Mouse (Mus musculus): ENCODE results near the gene Wipi1. TPM values are rescaled to one million over a fixed set of nuclear protein-coding genes. Genes with fewer than 3 reads are reported as not detected.
"Not testable (repeated sequence)": the region's sequence is repeated elsewhere in the genome, so short reads cannot be mapped to it uniquely, and the experiment has no call there.

The Wipi1 gene
- polyA plus RNA-seq (2014; fragmentation: Nextera tagmentation; extraction: Ambion mirVana), result 9.6 and 13.2 TPM in 2 replicates

DNA sequence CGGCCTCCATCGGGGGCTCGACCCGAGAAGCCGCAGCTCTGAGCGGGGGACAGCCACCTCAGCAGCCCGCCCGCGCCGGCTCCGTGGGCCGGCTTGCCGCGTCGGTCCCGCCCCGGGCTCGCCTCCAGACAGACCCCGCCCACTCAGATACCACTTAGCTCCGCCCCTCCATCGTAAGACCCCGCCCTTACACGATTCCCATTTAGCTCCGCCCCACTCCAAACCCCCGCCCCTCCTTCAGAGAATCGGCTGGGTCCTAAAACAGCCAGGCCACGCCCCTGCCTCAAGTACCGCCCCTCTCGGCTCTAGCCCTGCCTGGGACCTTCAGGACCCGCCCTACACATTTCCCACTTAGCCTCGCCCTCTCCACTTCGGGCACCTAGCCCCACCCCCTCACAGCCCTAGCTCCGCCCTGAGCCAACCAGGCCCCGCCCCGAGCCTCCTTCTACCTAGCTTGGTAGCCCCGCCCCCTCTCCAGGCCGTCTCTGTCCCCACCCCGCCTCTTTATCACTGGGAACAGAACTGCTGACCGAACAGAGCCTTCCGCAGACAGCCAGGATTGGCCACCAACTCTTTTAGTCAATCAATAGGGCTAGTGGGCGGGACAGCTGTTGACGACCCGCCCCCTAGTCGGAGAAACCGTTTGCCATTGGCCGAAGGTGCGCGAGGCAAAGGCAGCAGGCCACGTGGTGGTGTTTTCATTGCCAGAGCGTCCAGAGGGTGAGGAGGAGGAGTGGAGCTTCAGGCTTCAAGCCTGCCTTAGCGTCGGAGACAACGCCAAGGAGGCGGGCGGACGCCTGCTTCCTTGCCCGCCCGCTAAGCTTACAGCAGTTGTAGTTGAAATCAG is at the start of gene Wipi1:
Gene Wipi1, minus strand, starts transcription at position 665 of the 847 bp plus-strand sequence.
- peak within 1 kb of the TSS; percentile 84 for H3K4me2 ChIP-seq (ENCODE audit: low read depth, low read length)
- H3K27ac ChIP-seq (ENCODE audit: low read depth, low read length), result peak within 1 kb of the TSS; percentile 69
- H3K9me3 ChIP-seq (ENCODE audit: control insufficient read depth, low read length), result no peaks in the 10 kb centered on the region
- H3K4me1 ChIP-seq (ENCODE audit: control insufficient read depth, insufficient read depth, low read length), result peaks cover 4% of the 10 kb centered on the region; the same call in 1 of the 2 replicates
- no peaks in the 10 kb centered on the region for H3K36me3 ChIP-seq (ENCODE audit: control insufficient read depth, insufficient read depth, low read length)
- WGBS, result under 1% methylated on average over 58 of the region's 58 CpGs
- H3K4me3 ChIP-seq (ENCODE audit: low read depth, low read length), result peak within 1 kb of the TSS; percentile 64
- H3K9ac ChIP-seq (replicated peaks; ENCODE audit: low read depth, low read length), result peak within 1 kb of the TSS; percentile 62
- H3K27me3 ChIP-seq (ENCODE audit: control insufficient read depth, insufficient read depth, low read length), result no peaks in the 10 kb centered on the region
- peak; percentile 96 for ATAC-seq (ENCODE audit: low read depth)

DNA sequence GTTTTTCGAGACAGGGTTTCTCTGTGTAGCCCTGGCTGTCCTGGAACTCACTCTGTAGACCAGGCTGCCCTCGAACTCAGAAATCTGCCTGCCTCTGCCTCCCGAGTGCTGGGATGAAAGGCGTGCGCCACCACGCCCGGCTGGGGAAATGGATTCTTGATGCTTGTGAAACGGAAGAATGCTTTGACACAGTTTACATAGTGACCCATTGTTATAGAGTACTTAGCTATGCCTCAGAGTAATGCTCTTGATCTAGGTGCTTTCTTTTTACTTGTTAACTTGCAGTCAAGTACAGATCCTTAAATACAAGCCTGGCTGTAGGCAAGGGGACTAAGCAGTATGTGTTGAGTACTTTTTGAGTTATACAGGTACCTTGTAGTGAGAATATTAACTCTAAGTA is 48.8 kb upstream of the Wipi1 start:
- not testable (repeated sequence) for H3K9me3 ChIP-seq (ENCODE audit: control insufficient read depth, low read length); H3K4me2 ChIP-seq (ENCODE audit: low read depth, low read length); ATAC-seq (ENCODE audit: low read depth); H3K27ac ChIP-seq (ENCODE audit: low read depth, low read length); H3K27me3 ChIP-seq (ENCODE audit: control insufficient read depth, insufficient read depth, low read length); H3K9ac ChIP-seq (replicated peaks; ENCODE audit: low read depth, low read length); H3K4me1 ChIP-seq (ENCODE audit: control insufficient read depth, insufficient read depth, low read length); H3K4me3 ChIP-seq (ENCODE audit: low read depth, low read length)
- peaks cover 53% of the 10 kb centered on the region for H3K36me3 ChIP-seq (ENCODE audit: control insufficient read depth, insufficient read depth, low read length)
- 87% methylated on average over 8 of the region's 8 CpGs for WGBS

DNA sequence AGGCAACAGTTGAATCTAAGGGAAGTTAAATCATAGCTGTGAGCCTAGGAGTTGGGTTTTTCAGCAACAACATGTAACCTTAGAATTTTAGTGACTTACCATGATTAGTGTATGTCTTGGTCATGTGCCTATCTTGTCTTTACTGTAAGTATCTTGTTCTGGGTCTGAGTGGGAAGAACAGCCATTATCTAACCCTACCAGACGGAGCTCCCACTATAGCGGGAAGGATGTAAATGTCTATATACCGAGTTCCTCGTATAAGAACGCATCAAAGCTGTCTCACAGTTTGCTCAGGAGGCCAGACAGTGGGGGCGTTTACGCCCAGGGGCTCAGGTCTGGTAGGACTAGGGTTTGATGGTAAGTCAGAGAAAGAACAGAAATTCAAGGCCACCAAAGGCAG is 44.5 kb upstream of the Wipi1 start:
- Histone ChIP-seq H3K9ac (replicated peaks; ENCODE audit: low read depth, low read length) (no peak overlapping the region), H3K4me2 (ENCODE audit: low read depth, low read length) (no peak overlapping the region), H3K4me1 (ENCODE audit: control insufficient read depth, insufficient read depth, low read length) (peaks cover 21% of the 10 kb centered on the region), H3K4me3 (ENCODE audit: low read depth, low read length) (no peak overlapping the region), H3K9me3 (ENCODE audit: control insufficient read depth, low read length) (no peaks in the 10 kb centered on the region), H3K36me3 (ENCODE audit: control insufficient read depth, insufficient read depth, low read length) (peaks cover 24% of the 10 kb centered on the region), H3K27me3 (ENCODE audit: control insufficient read depth, insufficient read depth, low read length) (no peaks in the 10 kb centered on the region), H3K27ac (ENCODE audit: low read depth, low read length) (no peak overlapping the region)
- 95% methylated on average over 7 of the region's 7 CpGs for WGBS
- ATAC-seq (ENCODE audit: low read depth), result no peak

DNA sequence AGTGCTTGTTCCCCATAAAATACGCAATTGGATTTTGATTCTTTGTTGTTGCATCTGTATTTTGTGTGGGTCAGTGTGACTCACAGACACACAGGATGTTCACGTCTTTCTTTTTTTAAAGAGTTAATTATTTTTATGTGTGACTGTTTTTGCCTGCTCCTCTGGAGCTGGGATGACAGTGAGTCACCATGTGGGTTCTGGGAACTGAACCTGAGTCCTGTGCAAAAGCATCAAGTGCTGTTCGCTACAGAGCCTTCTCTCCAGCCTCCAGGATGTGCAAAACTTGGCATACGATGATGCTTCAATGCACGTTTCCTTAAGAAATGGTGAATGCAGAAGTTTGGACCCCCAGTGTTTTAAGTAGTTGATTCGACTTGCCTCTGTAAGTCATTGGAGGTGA is 42.8 kb upstream of the Wipi1 start:
- 88% methylated on average over 6 of the region's 6 CpGs for WGBS

DNA sequence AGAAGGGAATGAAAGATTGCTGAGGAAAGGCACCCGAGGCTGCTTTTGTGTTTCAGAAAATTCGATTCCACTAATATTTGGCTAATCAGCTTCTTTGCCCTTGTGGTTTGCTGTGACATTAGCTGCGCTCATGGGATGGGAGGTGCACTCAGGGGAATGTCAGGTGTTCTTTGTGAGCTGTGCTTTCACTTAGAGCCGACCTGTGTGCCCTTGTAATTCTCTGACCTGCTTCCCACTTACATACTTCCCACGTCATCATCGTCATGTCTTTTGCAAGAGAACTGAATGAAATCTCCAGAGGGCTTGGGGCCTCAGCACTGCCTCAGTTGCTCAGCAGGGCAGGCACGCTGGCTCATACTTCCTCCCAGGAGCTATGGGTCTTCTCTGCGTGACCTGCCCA is 41.4 kb upstream of the Wipi1 start:
- H3K36me3 ChIP-seq (ENCODE audit: control insufficient read depth, insufficient read depth, low read length), result peaks cover 14% of the 10 kb centered on the region
- H3K9me3 ChIP-seq (ENCODE audit: control insufficient read depth, low read length), result no peaks in the 10 kb centered on the region
- no peaks in the 10 kb centered on the region for H3K27me3 ChIP-seq (ENCODE audit: control insufficient read depth, insufficient read depth, low read length)
- H3K4me3 ChIP-seq (ENCODE audit: low read depth, low read length), result peak overlapping the region; percentile 93; the same call in 1 of the 2 replicates
- no peak for ATAC-seq (ENCODE audit: low read depth)
- peaks cover 26% of the 10 kb centered on the region for H3K4me1 ChIP-seq (ENCODE audit: control insufficient read depth, insufficient read depth, low read length)
- H3K27ac ChIP-seq (ENCODE audit: low read depth, low read length), result no peak overlapping the region; the same call in 1 of the 2 replicates
- WGBS, result 62% methylated on average over 8 of the region's 8 CpGs
- H3K4me2 ChIP-seq (ENCODE audit: low read depth, low read length), result peak overlapping the region; percentile 92
- H3K9ac ChIP-seq (replicated peaks; ENCODE audit: low read depth, low read length), result 0 out of 2 replicates have a peak overlapping the region, but pooled peaks have one; percentile 8

More for the DNA sequence above, 42.8 kb upstream of the Wipi1 start:
- Histone ChIP-seq H3K27me3 (ENCODE audit: control insufficient read depth, insufficient read depth, low read length) (no peaks in the 10 kb centered on the region), H3K4me2 (ENCODE audit: low read depth, low read length) (no peak overlapping the region), H3K9me3 (ENCODE audit: control insufficient read depth, low read length) (no peaks in the 10 kb centered on the region), H3K4me1 (ENCODE audit: control insufficient read depth, insufficient read depth, low read length) (peaks cover 23% of the 10 kb centered on the region), H3K4me3 (ENCODE audit: low read depth, low read length) (no peak overlapping the region), H3K36me3 (ENCODE audit: control insufficient read depth, insufficient read depth, low read length) (peaks cover 17% of the 10 kb centered on the region), H3K9ac (replicated peaks; ENCODE audit: low read depth, low read length) (no peak overlapping the region), H3K27ac (ENCODE audit: low read depth, low read length) (no peak overlapping the region)
- no peak for ATAC-seq (ENCODE audit: low read depth)

DNA sequence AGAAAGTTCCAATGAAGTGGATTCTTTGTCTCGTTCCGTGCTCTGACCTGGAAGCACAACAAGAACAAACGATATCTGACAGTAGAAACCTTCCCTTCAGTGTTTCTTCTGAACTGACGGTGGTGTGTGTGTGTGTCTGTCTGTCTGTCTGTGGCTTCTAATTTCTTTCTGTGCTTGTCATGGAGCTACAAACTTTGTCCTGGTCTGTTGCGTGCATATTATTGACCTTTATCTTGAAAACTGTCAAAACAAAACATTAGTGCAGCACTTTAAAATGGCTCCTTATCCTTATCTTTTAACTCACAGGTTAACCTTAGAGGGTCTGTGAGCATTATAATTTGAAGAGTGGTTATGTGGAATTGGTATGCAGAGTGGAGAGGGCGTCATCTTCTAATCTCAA is 40.7 kb upstream of the Wipi1 start:
- no peak overlapping the region for H3K27ac ChIP-seq (ENCODE audit: low read depth, low read length)
- H3K9ac ChIP-seq (replicated peaks; ENCODE audit: low read depth, low read length), result peak overlapping the region; percentile 93; the same call in 1 of the 2 replicates
- peaks cover 26% of the 10 kb centered on the region for H3K4me1 ChIP-seq (ENCODE audit: control insufficient read depth, insufficient read depth, low read length)
- peaks cover 14% of the 10 kb centered on the region for H3K36me3 ChIP-seq (ENCODE audit: control insufficient read depth, insufficient read depth, low read length)
- H3K4me2 ChIP-seq (ENCODE audit: low read depth, low read length), result peak overlapping the region; percentile 92
- 48% methylated on average over 6 of the region's 6 CpGs for WGBS
- no peak for ATAC-seq (ENCODE audit: low read depth)
- H3K27me3 ChIP-seq (ENCODE audit: control insufficient read depth, insufficient read depth, low read length), result no peaks in the 10 kb centered on the region
- H3K4me3 ChIP-seq (ENCODE audit: low read depth, low read length), result peak overlapping the region; percentile 93
- H3K9me3 ChIP-seq (ENCODE audit: control insufficient read depth, low read length), result no peaks in the 10 kb centered on the region

DNA sequence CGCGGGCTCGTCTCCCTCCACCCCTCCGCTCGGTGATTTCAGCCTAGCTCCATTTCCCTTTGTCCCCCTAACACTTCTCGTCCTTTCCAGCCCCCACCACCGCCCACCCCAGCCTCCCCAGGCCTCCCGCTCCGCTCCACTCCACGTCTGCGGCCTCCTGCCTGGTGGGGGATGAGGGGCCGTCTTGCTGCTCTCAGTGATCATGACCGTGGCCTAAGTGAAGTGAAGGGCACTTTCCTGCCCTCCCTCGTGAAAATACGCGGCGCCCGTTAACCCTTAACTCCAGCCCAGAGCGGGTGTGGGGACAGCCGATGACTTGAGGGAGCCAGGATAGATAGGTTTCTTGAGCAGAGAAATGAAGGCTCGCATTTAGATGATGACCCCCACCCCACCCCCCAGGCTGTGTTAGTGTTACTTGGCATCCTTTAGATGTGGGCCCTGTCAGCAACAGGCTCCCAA is 39.8 kb upstream of the Wipi1 start:
- peak overlapping the region; percentile 93 for H3K4me3 ChIP-seq (ENCODE audit: low read depth, low read length)
- H3K4me1 ChIP-seq (ENCODE audit: control insufficient read depth, insufficient read depth, low read length), result peaks cover 26% of the 10 kb centered on the region
- no peaks in the 10 kb centered on the region for H3K27me3 ChIP-seq (ENCODE audit: control insufficient read depth, insufficient read depth, low read length)
- no peaks in the 10 kb centered on the region for H3K9me3 ChIP-seq (ENCODE audit: control insufficient read depth, low read length)
- peaks cover 13% of the 10 kb centered on the region for H3K36me3 ChIP-seq (ENCODE audit: control insufficient read depth, insufficient read depth, low read length)
- WGBS, result under 1% methylated on average over 21 of the region's 21 CpGs
- ATAC-seq (ENCODE audit: low read depth), result no peak
- H3K4me2 ChIP-seq (ENCODE audit: low read depth, low read length), result peak overlapping the region; percentile 92
- H3K27ac ChIP-seq (ENCODE audit: low read depth, low read length), result peak overlapping the region; percentile 97
- peak overlapping the region; percentile 93 for H3K9ac ChIP-seq (replicated peaks; ENCODE audit: low read depth, low read length)

DNA sequence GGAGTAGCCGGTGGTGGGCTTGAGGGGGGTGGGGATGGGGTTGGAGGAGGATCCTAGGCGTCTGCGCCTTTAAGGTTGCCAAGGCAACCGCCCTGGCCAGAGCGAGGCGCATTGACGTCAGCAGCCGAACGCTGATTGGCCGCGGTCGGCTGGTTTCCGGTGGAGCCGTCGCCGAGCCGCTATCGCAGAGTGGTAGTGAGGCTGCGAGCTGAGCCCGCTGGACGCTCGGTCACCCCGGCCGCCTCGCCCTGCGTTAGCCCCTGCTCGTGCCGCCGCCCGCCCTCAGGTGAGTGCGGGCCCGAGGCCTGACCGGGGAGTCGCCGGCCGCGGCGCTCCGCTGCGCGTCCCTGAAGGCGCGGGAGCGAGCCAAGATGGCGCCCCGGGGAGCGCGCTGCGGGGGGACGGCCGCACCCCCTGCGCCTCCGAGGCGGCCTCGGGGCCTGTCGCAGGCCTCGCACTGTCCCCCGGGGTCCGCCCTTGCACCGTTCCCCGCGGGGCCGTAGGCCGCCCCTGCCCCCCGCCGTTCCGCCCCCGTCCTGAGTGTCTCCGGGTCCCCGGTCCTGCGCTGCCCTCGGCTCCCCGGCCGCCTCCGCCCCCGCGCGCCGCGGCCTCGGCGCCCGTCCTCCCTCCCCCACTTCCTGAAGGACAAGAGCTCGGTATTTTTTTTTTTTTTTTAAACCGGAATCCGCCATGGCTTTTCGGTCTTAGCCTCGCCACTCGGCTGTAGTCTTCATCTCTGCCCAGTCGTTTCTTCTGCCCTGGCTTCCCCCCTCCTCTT is 39.2 kb upstream of the Wipi1 start:
- peaks cover 8% of the 10 kb centered on the region for H3K36me3 ChIP-seq (ENCODE audit: control insufficient read depth, insufficient read depth, low read length)
- H3K9me3 ChIP-seq (ENCODE audit: control insufficient read depth, low read length), result no peaks in the 10 kb centered on the region
- peak overlapping the region; percentile 93 for H3K4me3 ChIP-seq (ENCODE audit: low read depth, low read length)
- under 1% methylated on average over 45 of the region's 90 CpGs for WGBS
- no peaks in the 10 kb centered on the region for H3K27me3 ChIP-seq (ENCODE audit: control insufficient read depth, insufficient read depth, low read length)
- peaks cover 26% of the 10 kb centered on the region for H3K4me1 ChIP-seq (ENCODE audit: control insufficient read depth, insufficient read depth, low read length)
- H3K27ac ChIP-seq (ENCODE audit: low read depth, low read length), result peak overlapping the region; percentile 97
- peak overlapping the region; percentile 93 for H3K9ac ChIP-seq (replicated peaks; ENCODE audit: low read depth, low read length)
- H3K4me2 ChIP-seq (ENCODE audit: low read depth, low read length), result peak overlapping the region; percentile 92
- ATAC-seq (ENCODE audit: low read depth), result peak; percentile 96
